Mouse (Mus musculus) stomach, embryonic 16.5 days (tissue): ENCODE data around the gene Ttc30a1. TPM values are rescaled to one million over a fixed set of nuclear protein-coding genes. Genes with fewer than 3 reads are reported as not detected.
"Not testable (repeated sequence)": the region's sequence is repeated elsewhere in the genome, so short reads cannot be mapped to it uniquely, and the experiment has no call there.

Source experiments
- ATAC-seq: fragments of 200-750 bp; cut with Nextera tagmentation; 2 replicates; pipeline ENCODE4 v1.8.0; 2017; ENCODE audit warnings: moderate number of reproducible peaks, moderate TSS enrichment; ENCODE audit not compliant: insufficient read depth, low FRiP score
- H3K27ac ChIP-seq: fragments of 300-500 bp; sonication (generic); 2 replicates; pipeline ENCODE4 v1.5.1; 2014; ENCODE audit warnings: low read length
- H3K27me3 ChIP-seq: fragments of 300-500 bp; sonication (generic); 2 replicates; pipeline ENCODE4 v1.6.1; 2014; ENCODE audit warnings: low read length, control low read depth, mixed read lengths; ENCODE audit not compliant: control insufficient read depth, insufficient read depth
- H3K36me3 ChIP-seq: fragments of 300-500 bp; sonication (generic); 2 replicates; pipeline ENCODE4 v1.6.1; 2014; ENCODE audit warnings: low read length; ENCODE audit not compliant: control insufficient read depth, insufficient read depth
- H3K4me1 ChIP-seq: fragments of 300-500 bp; sonication (generic); 2 replicates; pipeline ENCODE4 v1.6.1; 2014; ENCODE audit warnings: low read length, control low read depth, mixed read lengths; ENCODE audit not compliant: control insufficient read depth, insufficient read depth
- H3K4me2 ChIP-seq: fragments of 300-500 bp; sonication (generic); 2 replicates; pipeline ENCODE4 v1.6.1; 2014; ENCODE audit warnings: low read depth, low read length, mixed read lengths
- H3K4me3 ChIP-seq: fragments of 300-500 bp; sonication (generic); replicated peaks from 2 replicates; pipeline ENCODE4 v1.5.1; 2014; ENCODE audit warnings: mild to moderate bottlenecking, low read length
- H3K9ac ChIP-seq: fragments of 300-500 bp; sonication (generic); 2 replicates; pipeline ENCODE4 v1.6.1; 2014; ENCODE audit warnings: low read length
- H3K9me3 ChIP-seq: fragments of 300-500 bp; sonication (generic); replicated peaks from 2 replicates; pipeline ENCODE4 v1.6.1; 2016; ENCODE audit warnings: low read length, control low read depth; ENCODE audit not compliant: control insufficient read depth
- WGBS: fragments of 180-500 bp; shearing (Covaris S2); extraction: QIAGEN DNeasy Blood & Tissue Kit; methylation state at CpG from one replicate; pipeline ENCODE4 v1.1.7; 2014; 5-methylcytosine and 5-hydroxymethylcytosine counted together
- polyA plus RNA-seq: library from polyadenylated mRNA; unstranded; fragments of >200 nt; fragmentation: Nextera tagmentation; extraction: Ambion mirVana; gene quantifications from 2 replicates; pipeline ENCODE4 v1.2.1, GENCODE M21; 2015

Ttc30a1 gene
- polyA plus RNA-seq, 1 experiment from 2014 or later, result 7.6 TPM

GRCm38 (mm10) chr2:75988378-75988777 lies 6.6 kb upstream of the Ttc30a1 start:
- Histone ChIP-seq H3K36me3 (no peaks in the 10 kb centered on the region), H3K4me1 (peaks cover 19% of the 10 kb centered on the region), H3K9me3 (no peaks in the 10 kb centered on the region), H3K9ac (no peak overlapping the region), H3K27me3 (no peaks in the 10 kb centered on the region), H3K4me2 (no peak overlapping the region), H3K4me3 (no peak overlapping the region), H3K27ac (no peak overlapping the region)
- no peak for ATAC-seq
- 30% methylated on average over 4 of the region's 4 CpGs for WGBS

GRCm38 (mm10) chr2:75987739-75988138 lies 6.0 kb upstream of the Ttc30a1 start:
- WGBS, result 58% methylated on average over 9 of the region's 9 CpGs
- H3K36me3 ChIP-seq, result no peaks in the 10 kb centered on the region
- no peak overlapping the region for H3K27ac ChIP-seq
- no peaks in the 10 kb centered on the region for H3K9me3 ChIP-seq
- peaks cover 19% of the 10 kb centered on the region for H3K4me1 ChIP-seq
- H3K27me3 ChIP-seq, result no peaks in the 10 kb centered on the region
- ATAC-seq, result no peak
- H3K4me2 ChIP-seq, result no peak overlapping the region
- H3K9ac ChIP-seq, result no peak overlapping the region
- no peak overlapping the region for H3K4me3 ChIP-seq

DNA sequence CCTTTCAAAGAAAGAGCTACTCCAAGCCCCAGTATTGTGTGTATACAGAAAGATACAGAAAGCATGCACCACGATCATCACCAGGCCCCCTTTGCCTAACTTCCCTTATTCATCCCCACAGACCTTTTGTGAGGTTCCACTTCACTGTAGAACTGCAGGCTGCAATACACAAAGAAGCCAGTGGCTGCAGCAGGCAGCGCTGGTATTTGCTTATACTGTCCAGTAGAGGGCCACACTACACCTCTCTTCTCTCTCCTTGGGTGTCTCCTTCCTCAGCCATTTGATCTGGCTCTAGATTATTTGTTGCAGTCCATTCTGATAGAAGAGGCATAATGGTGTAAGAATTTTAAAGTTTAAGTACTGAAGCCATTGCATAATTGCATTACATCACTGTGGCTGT lies 3.4 kb upstream of the Ttc30a1 start:
- Histone ChIP-seq H3K9me3 (no peaks in the 10 kb centered on the region), H3K9ac (no peak overlapping the region; the same call in 1 of the 2 replicates), H3K4me3 (no peak overlapping the region), H3K36me3 (no peaks in the 10 kb centered on the region), H3K4me1 (peaks cover 8% of the 10 kb centered on the region), H3K27me3 (no peaks in the 10 kb centered on the region), H3K4me2 (peak overlapping the region; percentile 27; the same call in 1 of the 2 replicates), H3K27ac (peak overlapping the region; percentile 29; the same call in 1 of the 2 replicates)
- WGBS, result 4% methylated on average over 2 of the region's 2 CpGs
- peak; percentile 57; the same call in 1 of the 2 replicates for ATAC-seq

- Histone ChIP-seq H3K27me3 (no peaks in the 10 kb centered on the region), H3K36me3 (no peaks in the 10 kb centered on the region), H3K4me2 (no peak overlapping the region), H3K4me3 (no peak overlapping the region), H3K4me1 (peaks cover 7% of the 10 kb centered on the region), H3K27ac (no peak overlapping the region), H3K9ac (no peak overlapping the region), H3K9me3 (no peaks in the 10 kb centered on the region)
- ATAC-seq, result no peak
- 73% methylated on average over 3 of the region's 3 CpGs for WGBS
These were observed 2.1 kb upstream of the Ttc30a1 start for GRCm38 (mm10) chr2:75983847-75984246.

GRCm38 (mm10) chr2:75983091-75983490 lies 1.3 kb upstream of the Ttc30a1 start:
- Histone ChIP-seq H3K9me3 (no peaks in the 10 kb centered on the region), H3K27me3 (no peaks in the 10 kb centered on the region), H3K4me3 (no peak overlapping the region), H3K4me2 (no peak overlapping the region), H3K4me1 (peaks cover 4% of the 10 kb centered on the region), H3K9ac (no peak overlapping the region), H3K27ac (no peak overlapping the region), H3K36me3 (no peaks in the 10 kb centered on the region)
- 93% methylated on average over 3 of the region's 3 CpGs for WGBS
- no peak for ATAC-seq

- ATAC-seq, result no peak
- Histone ChIP-seq H3K4me2 (no peak overlapping the region), H3K36me3 (no peaks in the 10 kb centered on the region), H3K4me1 (peaks cover under 1% of the 10 kb centered on the region), H3K9me3 (no peaks in the 10 kb centered on the region), H3K27me3 (no peaks in the 10 kb centered on the region), H3K9ac (no peak overlapping the region), H3K4me3 (no peak overlapping the region), H3K27ac (no peak overlapping the region)
- WGBS, result 99% methylated on average over 4 of the region's 4 CpGs
These were observed 859 bp upstream of the Ttc30a1 start for GRCm38 (mm10) chr2:75982626-75983025.

DNA sequence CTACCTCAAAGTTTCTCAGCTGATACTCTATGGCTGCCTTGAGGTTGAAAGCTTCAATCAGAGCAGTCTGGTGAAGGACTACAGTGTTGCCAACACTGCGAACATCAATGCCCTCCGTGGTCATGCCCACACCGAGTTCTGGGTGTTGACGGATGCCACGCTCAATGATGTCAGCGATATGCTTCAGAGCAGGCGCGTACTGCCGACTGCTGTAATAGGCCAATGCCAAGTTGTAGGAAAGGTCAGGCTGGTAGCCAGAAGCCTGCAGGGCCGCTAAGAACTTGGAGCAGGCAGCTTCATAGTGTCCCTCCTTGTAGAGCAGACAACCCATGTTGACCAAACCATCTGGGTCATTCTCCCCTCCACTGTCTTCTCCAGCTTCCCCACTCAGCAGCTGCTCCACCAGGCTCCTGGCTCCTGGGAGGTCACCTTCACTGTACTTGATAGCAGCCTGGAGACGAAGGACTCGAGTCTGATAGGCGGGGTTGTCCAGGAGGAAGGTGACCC lies 781 bp downstream of the Ttc30a1 start:
- Histone ChIP-seq H3K4me2 (peak overlapping the region; percentile 62), H3K9ac (peak overlapping the region; percentile 68; the same call in 1 of the 2 replicates), H3K4me3 (peak overlapping the region; percentile 60)
- H3K36me3 ChIP-seq, H3K4me1 ChIP-seq, H3K27me3 ChIP-seq, H3K27ac ChIP-seq, ATAC-seq, H3K9me3 ChIP-seq: not testable (repeated sequence)
- 94% methylated on average over 13 of the region's 13 CpGs for WGBS

GRCm38 (mm10) chr2:75977752-75978368 lies 3.9 kb downstream of the Ttc30a1 start, which contains the start of gene Ttc30a2:
TSS of gene Ttc30a2 (minus strand) at chr2:75978170.
- H3K27ac ChIP-seq, H3K4me3 ChIP-seq, H3K4me1 ChIP-seq, H3K9me3 ChIP-seq, H3K36me3 ChIP-seq, H3K9ac ChIP-seq, H3K4me2 ChIP-seq, ATAC-seq, H3K27me3 ChIP-seq: not testable (repeated sequence)
- 31% methylated on average over 20 of the region's 24 CpGs for WGBS

GRCm38 (mm10) chr2:75976070-75976469 lies 5.7 kb downstream of the Ttc30a1 start:
- H3K36me3 ChIP-seq, H3K27me3 ChIP-seq, H3K4me2 ChIP-seq, H3K9me3 ChIP-seq, H3K9ac ChIP-seq, ATAC-seq, H3K4me1 ChIP-seq, H3K27ac ChIP-seq, H3K4me3 ChIP-seq: not testable (repeated sequence)
- WGBS, result 86% methylated on average over 2 of the region's 2 CpGs
